Mouse (Mus musculus) forebrain, embryonic 12.5 days (tissue): ENCODE results near the gene Dcpp1. TPM values are rescaled to one million over a fixed set of nuclear protein-coding genes. Genes with fewer than 3 reads are reported as not detected.
"Not testable (repeated sequence)": the region's sequence is repeated elsewhere in the genome, so short reads cannot be mapped to it uniquely, and the experiment has no call there.

Experiments
- ATAC-seq: fragments of 200-750 bp; cut with Nextera tagmentation; 2 replicates; pipeline ENCODE4 v1.8.0; 2017; ENCODE audit warnings: moderate TSS enrichment; ENCODE audit not compliant: low FRiP score
- H3K27ac ChIP-seq: fragments of 300-500 bp; sonication (generic); 2 replicates; pipeline ENCODE4 v1.5.1; 2016; ENCODE audit warnings: mild to moderate bottlenecking
- H3K27me3 ChIP-seq: fragments of 300-500 bp; sonication (generic); 2 replicates; pipeline ENCODE4 v1.6.1; 2016; ENCODE audit warnings: mild to moderate bottlenecking
- H3K36me3 ChIP-seq: fragments of 300-500 bp; sonication (generic); replicated peaks from 2 replicates; pipeline ENCODE4 v1.6.1; 2016; ENCODE audit warnings: mild to moderate bottlenecking
- H3K4me1 ChIP-seq: fragments of 300-500 bp; sonication (generic); 2 replicates; pipeline ENCODE4 v1.6.1; 2016
- H3K4me2 ChIP-seq: fragments of 300-500 bp; sonication (generic); 2 replicates; pipeline ENCODE4 v1.6.1; 2016; ENCODE audit warnings: mild to moderate bottlenecking, moderate library complexity
- H3K4me3 ChIP-seq: fragments of 300-500 bp; sonication (generic); replicated peaks from 2 replicates; pipeline ENCODE4 v1.5.1; 2016; ENCODE audit warnings: mild to moderate bottlenecking
- H3K9ac ChIP-seq: fragments of 300-500 bp; sonication (generic); 2 replicates; pipeline ENCODE4 v1.6.1; 2016; ENCODE audit warnings: mild to moderate bottlenecking
- H3K9me3 ChIP-seq: fragments of 300-500 bp; sonication (generic); 2 replicates; pipeline ENCODE4 v1.6.1; 2016
- WGBS: fragments of 180-500 bp; shearing (Covaris S2); methylation state at CpG from one replicate; pipeline ENCODE4 v1.1.7; 2016; 5-methylcytosine and 5-hydroxymethylcytosine counted together
- polyA plus RNA-seq: library from polyadenylated mRNA; unstranded; fragments of >200 nt; fragmentation: Nextera tagmentation; extraction: Ambion mirVana; gene quantifications from 2 replicates; pipeline ENCODE4 v1.2.1, GENCODE M21; 2016

Gene Dcpp1
- polyA plus RNA-seq, 1 experiment from 2014 or later, result not detected

GRCm38 (mm10) chr17:23857913-23858312 is 22.8 kb upstream of the Dcpp1 start:
- no peaks in the 10 kb centered on the region for H3K9me3 ChIP-seq
- H3K4me3 ChIP-seq, result no peak overlapping the region
- H3K36me3 ChIP-seq, result no peaks in the 10 kb centered on the region
- ATAC-seq, result no peak
- H3K27me3 ChIP-seq, result no peaks in the 10 kb centered on the region; the same call in 1 of the 2 replicates
- no peak overlapping the region for H3K27ac ChIP-seq
- no peak overlapping the region for H3K4me2 ChIP-seq
- WGBS, result 89% methylated on average over 2 of the region's 2 CpGs
- H3K4me1 ChIP-seq, result no peaks in the 10 kb centered on the region
- H3K9ac ChIP-seq, result no peak overlapping the region

- Histone ChIP-seq H3K27ac (no peak overlapping the region), H3K4me2 (no peak overlapping the region), H3K4me3 (no peak overlapping the region), H3K27me3 (no peaks in the 10 kb centered on the region), H3K9me3 (no peaks in the 10 kb centered on the region), H3K9ac (no peak overlapping the region), H3K4me1 (no peaks in the 10 kb centered on the region), H3K36me3 (no peaks in the 10 kb centered on the region)
- ATAC-seq, result no peak
- 89% methylated on average over 4 of the region's 4 CpGs for WGBS
These were observed 17.8 kb upstream of the Dcpp1 start for GRCm38 (mm10) chr17:23862926-23863325.

GRCm38 (mm10) chr17:23867756-23868155 is 12.9 kb upstream of the Dcpp1 start, which contains the start of gene Prss21:
Gene Prss21 (plus strand): TSS chr17:23868056.
- no peaks in the 10 kb centered on the region for H3K36me3 ChIP-seq
- H3K4me2 ChIP-seq, result no peak within 1 kb of the TSS
- H3K4me1 ChIP-seq, result no peaks in the 10 kb centered on the region
- ATAC-seq, result no peak
- 88% methylated on average over 15 of the region's 15 CpGs for WGBS
- H3K9ac ChIP-seq, result no peak within 1 kb of the TSS
- no peaks in the 10 kb centered on the region for H3K9me3 ChIP-seq
- no peak within 1 kb of the TSS for H3K4me3 ChIP-seq
- H3K27me3 ChIP-seq, result no peaks in the 10 kb centered on the region
- H3K27ac ChIP-seq, result no peak within 1 kb of the TSS

GRCm38 (mm10) chr17:23868513-23868912 is 12.2 kb upstream of the Dcpp1 start:
- no peaks in the 10 kb centered on the region for H3K36me3 ChIP-seq
- H3K4me3 ChIP-seq, result no peak overlapping the region
- no peak overlapping the region for H3K9ac ChIP-seq
- no peaks in the 10 kb centered on the region for H3K4me1 ChIP-seq
- no peak overlapping the region for H3K4me2 ChIP-seq
- WGBS, result 88% methylated on average over 11 of the region's 11 CpGs
- H3K27ac ChIP-seq, result no peak overlapping the region
- no peak for ATAC-seq
- no peaks in the 10 kb centered on the region for H3K9me3 ChIP-seq
- no peaks in the 10 kb centered on the region for H3K27me3 ChIP-seq

- WGBS, result 43% methylated on average over 8 of the region's 8 CpGs
- no peaks in the 10 kb centered on the region for H3K9me3 ChIP-seq
- no peak overlapping the region for H3K4me3 ChIP-seq
- no peak overlapping the region for H3K9ac ChIP-seq
- H3K4me1 ChIP-seq, result no peaks in the 10 kb centered on the region
- no peak for ATAC-seq
- H3K36me3 ChIP-seq, result no peaks in the 10 kb centered on the region
- no peak overlapping the region for H3K4me2 ChIP-seq
- H3K27ac ChIP-seq, result no peak overlapping the region
- H3K27me3 ChIP-seq, result no peaks in the 10 kb centered on the region
These were observed 6.5 kb upstream of the Dcpp1 start for GRCm38 (mm10) chr17:23873884-23874856.

GRCm38 (mm10) chr17:23876741-23877140 is 3.9 kb upstream of the Dcpp1 start:
- H3K27ac ChIP-seq, result no peak overlapping the region
- no peak overlapping the region for H3K4me3 ChIP-seq
- no peaks in the 10 kb centered on the region for H3K27me3 ChIP-seq
- no peaks in the 10 kb centered on the region for H3K36me3 ChIP-seq
- no peaks in the 10 kb centered on the region for H3K9me3 ChIP-seq
- whole genome bisulfite sequencing, result 54% methylated on average over 3 of the region's 3 CpGs
- no peak overlapping the region for H3K9ac ChIP-seq
- no peak for ATAC-seq
- H3K4me1 ChIP-seq, result no peaks in the 10 kb centered on the region
- no peak overlapping the region for H3K4me2 ChIP-seq

- H3K4me2 ChIP-seq, result no peak overlapping the region
- no peaks in the 10 kb centered on the region for H3K9me3 ChIP-seq
- H3K4me1 ChIP-seq, result no peaks in the 10 kb centered on the region
- H3K9ac ChIP-seq, result no peak overlapping the region
- 91% methylated on average over 2 of the region's 2 CpGs for WGBS
- H3K4me3 ChIP-seq, result no peak overlapping the region
- no peaks in the 10 kb centered on the region for H3K27me3 ChIP-seq
- no peak for ATAC-seq
- H3K36me3 ChIP-seq, result no peaks in the 10 kb centered on the region
- no peak overlapping the region for H3K27ac ChIP-seq
These were observed 3.5 kb upstream of the Dcpp1 start for GRCm38 (mm10) chr17:23877166-23877565.

- not testable (repeated sequence) for H3K27me3 ChIP-seq, H3K9ac ChIP-seq, H3K4me2 ChIP-seq, H3K4me3 ChIP-seq, H3K36me3 ChIP-seq, H3K27ac ChIP-seq, H3K9me3 ChIP-seq, H3K4me1 ChIP-seq, ATAC-seq
- 88% methylated on average over 4 of the region's 4 CpGs for WGBS
These were observed 36.5 kb downstream of the Dcpp1 start, which contains the start of gene Dcpp3 for GRCm38 (mm10) chr17:23917158-23917557. Gene Dcpp3 (plus strand): TSS chr17:23917458.

- Histone ChIP-seq H3K9me3 (no peaks in the 10 kb centered on the region), H3K4me2 (peak overlapping the region; percentile 74), H3K27ac (peak overlapping the region; percentile 96), H3K36me3 (no peaks in the 10 kb centered on the region), H3K4me1 (peaks cover 10% of the 10 kb centered on the region), H3K27me3 (no peaks in the 10 kb centered on the region; the same call in 1 of the 2 replicates), H3K9ac (peak overlapping the region; percentile 66), H3K4me3 (peak overlapping the region; percentile 48)
- ATAC-seq, result peak; percentile 97
- WGBS, result under 1% methylated on average over 29 of the region's 29 CpGs
These were observed 43.9 kb downstream of the Dcpp1 start for GRCm38 (mm10) chr17:23924531-23925007.

- peak; percentile 80 for ATAC-seq
- under 1% methylated on average over 14 of the region's 14 CpGs for WGBS
- H3K4me3 ChIP-seq, result peak overlapping the region; percentile 48
These were observed 44.4 kb downstream of the Dcpp1 start for GRCm38 (mm10) chr17:23925090-23925493.

GRCm38 (mm10) chr17:23931157-23931556 is 50.5 kb downstream of the Dcpp1 start:
- WGBS, result 89% methylated on average over 5 of the region's 5 CpGs
- H3K27ac ChIP-seq, result no peak overlapping the region
- no peak overlapping the region for H3K4me2 ChIP-seq
- no peaks in the 10 kb centered on the region for H3K36me3 ChIP-seq
- H3K4me3 ChIP-seq, result no peak overlapping the region
- no peaks in the 10 kb centered on the region for H3K4me1 ChIP-seq
- H3K9ac ChIP-seq, result no peak overlapping the region
- no peaks in the 10 kb centered on the region for H3K9me3 ChIP-seq
- H3K27me3 ChIP-seq, result no peaks in the 10 kb centered on the region; the same call in 1 of the 2 replicates
- no peak for ATAC-seq

More at GRCm38 (mm10) chr17:23925090-23925493, 44.4 kb downstream of the Dcpp1 start:
- Histone ChIP-seq H3K4me2 (peak overlapping the region; percentile 74), H3K9me3 (no peaks in the 10 kb centered on the region), H3K27ac (peak overlapping the region; percentile 96), H3K9ac (peak overlapping the region; percentile 66), H3K4me1 (peaks cover 10% of the 10 kb centered on the region), H3K27me3 (no peaks in the 10 kb centered on the region; the same call in 1 of the 2 replicates), H3K36me3 (no peaks in the 10 kb centered on the region)
